Mouse (Mus musculus) MEL (cell line): Measurements from ENCODE around the gene Rundc1. TPM values are rescaled to one million over a fixed set of nuclear protein-coding genes. Genes with fewer than 3 reads are reported as not detected.

ENCODE experiments used
- DNase-seq: peaks from one replicate; pipeline ENCODE4 v3.0.0; 2011; ENCODE audit warnings: low read depth, low spot score
- H3K27ac ChIP-seq: 2 replicates; pipeline ENCODE4 v1.5.1; 2012; ENCODE audit warnings: low read depth, mild to moderate bottlenecking, control low read depth, low read length, moderate library complexity; ENCODE audit not compliant: control insufficient read depth
- H3K27me3 ChIP-seq, 2 experiments: fragments of 150-350 bp in 1 of 2; sonication (generic) in 1 of 2; 2 replicates each; pipeline ENCODE4 v1.6.1; 2012; ENCODE audit warnings: low read length in 2 of 2, mild to moderate bottlenecking in 2 of 2, improper control_type of control experiment in 1 of 2, moderate library complexity in 1 of 2; ENCODE audit not compliant: insufficient read depth in 2 of 2, control insufficient read depth in 1 of 2
- H3K36me3 ChIP-seq, 2 experiments: 2 replicates each; pipeline ENCODE4 v1.6.1; 2012 to 2014; ENCODE audit warnings: low read length in 2 of 2, improper control_type of control experiment in 1 of 2, inconsistent platforms in 1 of 2, mild to moderate bottlenecking in 1 of 2; ENCODE audit not compliant: insufficient read depth in 2 of 2, control insufficient read depth in 1 of 2
- H3K4me1 ChIP-seq, 2 experiments: fragments of 150-350 bp in 1 of 2; sonication (generic) in 1 of 2; 2 replicates each; pipeline ENCODE4 v1.6.1; 2012; ENCODE audit warnings: low read length in 2 of 2, improper control_type of control experiment in 1 of 2, mild to moderate bottlenecking in 1 of 2; ENCODE audit not compliant: insufficient read depth in 2 of 2, control insufficient read depth in 1 of 2
- H3K4me3 ChIP-seq, 2 experiments: fragments of 150-350 bp in 1 of 2; sonication (generic) in 1 of 2; 2 replicates each; pipeline ENCODE4 v1.5.1; 2012; ENCODE audit warnings: low read depth in 2 of 2, low read length in 2 of 2, mild to moderate bottlenecking in 2 of 2, moderate library complexity in 2 of 2, control low read depth in 1 of 2, improper control_type of control experiment in 1 of 2; ENCODE audit not compliant: control insufficient read depth in 1 of 2, insufficient read depth in 1 of 2
- H3K79me2 ChIP-seq: 2 replicates; pipeline ENCODE4 v1.6.1; 2012; ENCODE audit warnings: mild to moderate bottlenecking, low read length, moderate library complexity; ENCODE audit not compliant: control insufficient read depth, poor library complexity, insufficient read depth
- H3K9ac ChIP-seq: 2 replicates; pipeline ENCODE4 v1.6.1; 2012; ENCODE audit warnings: low read depth, mild to moderate bottlenecking, control low read depth, low read length, moderate library complexity; ENCODE audit not compliant: control insufficient read depth, poor library complexity, severe bottlenecking
- H3K9me3 ChIP-seq: fragments of 150-350 bp; sonication (generic); replicated peaks from 2 replicates; pipeline ENCODE4 v1.6.1; 2012; ENCODE audit warnings: mild to moderate bottlenecking, low read length, improper control_type of control experiment, moderate library complexity; ENCODE audit not compliant: insufficient read depth
- CHD1 ChIP-seq: IDR thresholded peaks from 2 replicates; pipeline ENCODE4 v1.6.1; 2012; ENCODE audit warnings: low read depth, mild to moderate bottlenecking, inconsistent platforms, low read length, improper control_type of control experiment
- CTCF ChIP-seq, 3 experiments: IDR thresholded peaks in 2 of 3; conservative IDR thresholded peaks in 1 of 3; 2 replicates each; pipeline ENCODE4 v1.5.1; 2011 to 2012; ENCODE audit warnings: low read length in 3 of 3, low read depth in 2 of 3, mild to moderate bottlenecking in 2 of 3, improper control_type of control experiment in 1 of 3, inconsistent platforms in 1 of 3, mixed read lengths in 1 of 3, moderate library complexity in 1 of 3; ENCODE audit not compliant: control insufficient read depth in 1 of 3, insufficient read depth in 1 of 3, poor library complexity in 1 of 3, severe bottlenecking in 1 of 3
- E2F4 ChIP-seq: IDR thresholded peaks from 2 replicates; pipeline ENCODE4 v1.6.1; 2011; ENCODE audit warnings: low read depth, low read length, improper control_type of control experiment, borderline replicate concordance
- EP300 ChIP-seq, 2 experiments: IDR thresholded peaks; 2 replicates each; pipeline ENCODE4 v1.6.1; 2011; ENCODE audit warnings: improper control_type of control experiment in 2 of 2, low read length in 2 of 2, low read depth in 1 of 2, mild to moderate bottlenecking in 1 of 2
- GABPA ChIP-seq: IDR thresholded peaks from 2 replicates; pipeline ENCODE4 v1.6.1; 2012; ENCODE audit warnings: low read depth, mild to moderate bottlenecking, inconsistent platforms, low read length, improper control_type of control experiment, moderate library complexity
- HCFC1 ChIP-seq: IDR thresholded peaks from 2 replicates; pipeline ENCODE4 v1.6.1; 2012; ENCODE audit warnings: low read depth, mild to moderate bottlenecking, inconsistent platforms, low read length, improper control_type of control experiment, moderate library complexity
- JUND ChIP-seq: IDR thresholded peaks from 2 replicates; pipeline ENCODE4 v1.6.1; 2011; ENCODE audit warnings: low read depth, mild to moderate bottlenecking, improper control_type of control experiment, low read length
- KAT2A ChIP-seq: conservative IDR thresholded peaks from 2 replicates; pipeline ENCODE4 v1.6.1; 2012; ENCODE audit warnings: low read depth, low read length, improper control_type of control experiment, inconsistent platforms
- MAX ChIP-seq: IDR thresholded peaks from 2 replicates; pipeline ENCODE4 v1.6.1; 2011; ENCODE audit warnings: low read length, improper control_type of control experiment
- MXI1 ChIP-seq: IDR thresholded peaks from 2 replicates; pipeline ENCODE4 v1.6.1; 2011; ENCODE audit warnings: mild to moderate bottlenecking, low read depth, low read length, improper control_type of control experiment
- NRF1 ChIP-seq: IDR thresholded peaks from 2 replicates; pipeline ENCODE4 v1.6.1; 2014; ENCODE audit warnings: low read depth, mild to moderate bottlenecking, inconsistent platforms, low read length, improper control_type of control experiment, moderate library complexity; ENCODE audit not compliant: poor library complexity, insufficient read depth, severe bottlenecking
- POLR2A ChIP-seq, 2 experiments: IDR thresholded peaks; 2 replicates each; pipeline ENCODE4 v1.6.1; 2011 to 2012; ENCODE audit warnings: low read length in 2 of 2, mild to moderate bottlenecking in 2 of 2, control low read depth in 1 of 2, improper control_type of control experiment in 1 of 2, low read depth in 1 of 2, moderate library complexity in 1 of 2; ENCODE audit not compliant: control insufficient read depth in 1 of 2, insufficient read depth in 1 of 2, poor library complexity in 1 of 2
- POLR2AphosphoS2 ChIP-seq: IDR thresholded peaks from 2 replicates; pipeline ENCODE4 v1.6.1; 2011; ENCODE audit warnings: low read length, improper control_type of control experiment
- POLR2AphosphoS5 ChIP-seq: IDR thresholded peaks from 2 replicates; pipeline ENCODE4 v1.6.1; 2012; ENCODE audit warnings: low read depth, borderline replicate concordance, mild to moderate bottlenecking, inconsistent platforms, low read length, moderate library complexity, mixed read lengths
- RAD21 ChIP-seq: IDR thresholded peaks from 2 replicates; pipeline ENCODE4 v1.6.1; 2011; ENCODE audit warnings: mild to moderate bottlenecking, low read depth, low read length, improper control_type of control experiment
- RCOR1 ChIP-seq: IDR thresholded peaks from 2 replicates; pipeline ENCODE4 v1.6.1; 2012; ENCODE audit warnings: low read depth, mild to moderate bottlenecking, inconsistent platforms, low read length, improper control_type of control experiment
- SIN3A ChIP-seq: IDR thresholded peaks from 2 replicates; pipeline ENCODE4 v1.6.1; 2012; ENCODE audit warnings: low read length, improper control_type of control experiment, inconsistent platforms
- TAL1 ChIP-seq: IDR thresholded peaks from 2 replicates; pipeline ENCODE4 v1.6.1; 2012; ENCODE audit warnings: mild to moderate bottlenecking, inconsistent platforms, low read length, moderate library complexity, mixed read lengths
- UBTF ChIP-seq: IDR thresholded peaks from 2 replicates; pipeline ENCODE4 v1.6.1; 2012; ENCODE audit warnings: low read depth, mild to moderate bottlenecking, inconsistent platforms, low read length, improper control_type of control experiment, moderate library complexity, borderline replicate concordance; ENCODE audit not compliant: insufficient read depth
- USF1 ChIP-seq: IDR thresholded peaks from 2 replicates; pipeline ENCODE4 v1.6.1; 2014; ENCODE audit warnings: low read depth, mild to moderate bottlenecking, inconsistent platforms, low read length, improper control_type of control experiment, moderate library complexity
- USF2 ChIP-seq, 2 experiments: IDR thresholded peaks; 2 replicates each; pipeline ENCODE4 v1.6.1; 2011 to 2012; ENCODE audit warnings: improper control_type of control experiment in 2 of 2, low read length in 2 of 2, borderline replicate concordance in 1 of 2, inconsistent platforms in 1 of 2, low read depth in 1 of 2, mild to moderate bottlenecking in 1 of 2; ENCODE audit not compliant: insufficient read depth in 1 of 2
- ZKSCAN1 ChIP-seq: IDR thresholded peaks from 2 replicates; pipeline ENCODE4 v1.6.1; 2012; ENCODE audit warnings: low read depth, mild to moderate bottlenecking, inconsistent platforms, low read length, improper control_type of control experiment, moderate library complexity
- ZMIZ1 ChIP-seq: IDR thresholded peaks from 2 replicates; pipeline ENCODE4 v1.6.1; 2012; ENCODE audit warnings: low read depth, mild to moderate bottlenecking, inconsistent platforms, low read length, improper control_type of control experiment, moderate library complexity
- ZNF384 ChIP-seq: IDR thresholded peaks from 2 replicates; pipeline ENCODE4 v1.6.1; 2012; ENCODE audit warnings: low read depth, mild to moderate bottlenecking, inconsistent platforms, low read length, improper control_type of control experiment
- polyA plus RNA-seq, 2 experiments: library from polyadenylated mRNA; stranded (reverse) in 1 of 2; unstranded in 1 of 2; fragments of >175 nt in 1 of 2; fragments of >200 nt in 1 of 2; gene quantifications; 2 replicates each; pipeline versions ENCODE4 v1.2.1 to v1.2.4; 2012; ENCODE audit warnings: low replicate concordance in 2 of 2, low read depth in 1 of 2; ENCODE audit not compliant: insufficient read length in 2 of 2, insufficient read depth in 1 of 2, missing spikeins in 1 of 2
- total RNA-seq: library from RNA; depleted of rRNA; stranded (reverse); fragments of 300-350 nt; gene quantifications from 2 replicates; pipeline ENCODE4 v1.2.3, GENCODE M21; 2012

Gene Rundc1
- total and polyA plus RNA-seq, 3 experiments = 9.2 to 13.1 TPM; not detected in 1

DNA sequence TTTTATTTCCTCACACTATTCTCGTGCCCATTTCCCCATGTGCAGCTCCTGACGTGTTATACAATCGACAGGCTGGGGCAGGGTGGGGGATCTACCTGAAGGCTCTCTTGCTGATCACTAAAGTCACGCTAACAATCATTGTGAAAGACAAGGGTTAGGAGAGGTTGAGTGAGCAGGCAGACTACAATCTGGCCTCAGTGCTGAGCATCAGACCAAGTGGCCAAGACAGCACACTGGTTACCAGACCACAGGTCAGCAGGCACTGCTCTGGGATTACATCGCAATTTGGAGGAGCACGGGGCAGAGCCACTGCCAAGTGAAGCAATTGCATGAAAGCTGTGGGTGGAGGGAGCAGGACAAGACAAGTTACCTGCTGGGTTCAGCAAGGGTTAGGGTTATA lies 46.0 kb upstream of the Rundc1 start:
- H3K9me3 ChIP-seq = no peaks in the 10 kb centered on the region
- no peak for DNase-seq
- H3K27me3 ChIP-seq = peaks cover 21 to 28% of the 10 kb centered on the region in 2 experiments
- TF ChIP-seq ZMIZ1 (no peak), USF2 (IDR thresholded peaks at IDR 0.05; ENCODE audit: borderline replicate concordance in 1 of 2, insufficient read depth in 1 of 2, low read depth in 1 of 2, low read length in 2 of 2) (no peak), USF1 (no peak), MAX (no peak), SIN3A (no peak), ZKSCAN1 (no peak), RAD21 (no peak), POLR2AphosphoS5 (no peak), CHD1 (no peak)
- TF ChIP-seq, all 39 proteins: peak for 0
- Histone ChIP-seq H3K4me3 (no peak overlapping the region), H3K36me3 (no peaks in the 10 kb centered on the region), H3K79me2 (no peaks in the 10 kb centered on the region), H3K27ac (no peak overlapping the region), H3K9ac (no peak overlapping the region), H3K4me1 (no peaks in the 10 kb centered on the region)

- no peak for DNase-seq
- no peak for TF ChIP-seq ZKSCAN1
These were observed 43.1 kb upstream of the Rundc1 start for GRCm38 (mm10) chr11:101381817-101382216.

DNA sequence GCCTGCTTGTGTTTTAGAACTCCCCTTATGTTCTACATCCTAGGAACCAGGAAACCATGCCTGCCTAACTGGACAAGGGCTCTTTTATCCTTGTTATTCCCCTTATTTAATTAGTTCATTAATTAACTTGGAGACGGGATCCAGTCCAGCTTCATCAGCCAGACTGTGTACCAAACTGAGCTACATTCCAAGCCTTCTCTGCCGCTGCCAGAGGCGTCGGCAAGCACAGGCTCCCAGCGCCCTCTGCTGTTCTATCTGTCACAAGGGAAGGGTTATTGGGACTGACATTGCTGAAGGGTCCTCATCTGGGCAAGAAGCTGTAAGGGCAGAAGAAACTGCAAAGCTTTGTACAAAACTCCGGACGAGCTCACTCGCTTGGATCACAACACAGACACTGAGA lies 29.8 kb upstream of the Rundc1 start:
- peak; percentile 86 for DNase-seq
- no peaks in the 10 kb centered on the region for H3K9me3 ChIP-seq
- no peak for TF ChIP-seq TAL1
- TF ChIP-seq CTCF (IDR thresholded peaks at IDR 0.05 in 2 of 3, conservative IDR thresholded peaks at IDR 0.05 in 1 of 3; ENCODE audit: control insufficient read depth in 1 of 3, insufficient read depth in 1 of 3, low read depth in 2 of 3, low read length in 3 of 3, poor library complexity in 1 of 3, severe bottlenecking in 1 of 3) = peak; percentile 76 to 96 (median 86)
- TF ChIP-seq E2F4 = no peak
- TF ChIP-seq MXI1 = peak; percentile 35; the same call in 1 of the 2 replicates
- TF ChIP-seq ZMIZ1 = no peak
- TF ChIP-seq POLR2AphosphoS5 = no peak
- no peak for TF ChIP-seq RCOR1
- no peak for TF ChIP-seq ZNF384
- 0 out of 2 replicates have a peak, but pooled peaks have one; percentile 26 for TF ChIP-seq HCFC1
- TF ChIP-seq KAT2A = no peak
- TF ChIP-seq SIN3A = peak; percentile 68
- no peak for TF ChIP-seq CHD1
- TF ChIP-seq UBTF = no peak
- no peak for TF ChIP-seq POLR2AphosphoS2
- TF ChIP-seq NRF1 = no peak
- TF ChIP-seq ZKSCAN1 = no peak
- TF ChIP-seq POLR2A (IDR thresholded peaks at IDR 0.05; ENCODE audit: control insufficient read depth in 1 of 2, insufficient read depth in 1 of 2, low read depth in 1 of 2, low read length in 2 of 2, poor library complexity in 1 of 2) = no peak
- no peak for TF ChIP-seq GABPA
- TF ChIP-seq EP300 (IDR thresholded peaks at IDR 0.05; ENCODE audit: low read depth in 1 of 2, low read length in 2 of 2) = no peak
- no peak for TF ChIP-seq MAX
- no peak for TF ChIP-seq JUND
- TF ChIP-seq USF1 = no peak

More at GRCm38 (mm10) chr11:101381817-101382216, 43.1 kb upstream of the Rundc1 start:
- Histone ChIP-seq H3K4me1 (0 out of 4 replicates have a peak, but pooled peaks cover 0 to 3% of the 10 kb centered on the region in 2 experiments), H3K9me3 (no peaks in the 10 kb centered on the region), H3K9ac (no peak overlapping the region), H3K27ac (no peak overlapping the region), H3K36me3 (no peaks in the 10 kb centered on the region), H3K4me3 (no peak overlapping the region), H3K79me2 (no peaks in the 10 kb centered on the region), H3K27me3 (peaks cover 17 to 21% of the 10 kb centered on the region in 2 experiments)

More for the DNA sequence above, 29.8 kb upstream of the Rundc1 start:
- Histone ChIP-seq H3K9ac (no peak overlapping the region), H3K27ac (no peak overlapping the region), H3K36me3 (no peaks in the 10 kb centered on the region), H3K79me2 (no peaks in the 10 kb centered on the region), H3K4me3 (no peak overlapping the region), H3K4me1 (no peaks in the 10 kb centered on the region), H3K27me3 (no peaks in the 10 kb centered on the region; a peak in 3 of 4 replicates)
